Mouse (Mus musculus) MEL (cell line): ENCODE results near the gene Ccl25. TPM values are rescaled to one million over a fixed set of nuclear protein-coding genes. Genes with fewer than 3 reads are reported as not detected.

Experiments
- DNase-seq: peaks from one replicate; pipeline ENCODE4 v3.0.0; 2011; ENCODE audit warnings: low read depth, low spot score
- H3K27ac ChIP-seq: 2 replicates; pipeline ENCODE4 v1.5.1; 2012; ENCODE audit warnings: low read depth, mild to moderate bottlenecking, control low read depth, low read length, moderate library complexity; ENCODE audit not compliant: control insufficient read depth
- H3K27me3 ChIP-seq, 2 experiments: fragments of 150-350 bp in 1 of 2; sonication (generic) in 1 of 2; 2 replicates each; pipeline ENCODE4 v1.6.1; 2012; ENCODE audit warnings: low read length in 2 of 2, mild to moderate bottlenecking in 2 of 2, improper control_type of control experiment in 1 of 2, moderate library complexity in 1 of 2; ENCODE audit not compliant: insufficient read depth in 2 of 2, control insufficient read depth in 1 of 2
- H3K36me3 ChIP-seq, 2 experiments: 2 replicates each; pipeline ENCODE4 v1.6.1; 2012 to 2014; ENCODE audit warnings: low read length in 2 of 2, improper control_type of control experiment in 1 of 2, inconsistent platforms in 1 of 2, mild to moderate bottlenecking in 1 of 2; ENCODE audit not compliant: insufficient read depth in 2 of 2, control insufficient read depth in 1 of 2
- H3K4me1 ChIP-seq, 2 experiments: fragments of 150-350 bp in 1 of 2; sonication (generic) in 1 of 2; 2 replicates each; pipeline ENCODE4 v1.6.1; 2012; ENCODE audit warnings: low read length in 2 of 2, improper control_type of control experiment in 1 of 2, mild to moderate bottlenecking in 1 of 2; ENCODE audit not compliant: insufficient read depth in 2 of 2, control insufficient read depth in 1 of 2
- H3K4me3 ChIP-seq, 2 experiments: fragments of 150-350 bp in 1 of 2; sonication (generic) in 1 of 2; 2 replicates each; pipeline ENCODE4 v1.5.1; 2012; ENCODE audit warnings: low read depth in 2 of 2, low read length in 2 of 2, mild to moderate bottlenecking in 2 of 2, moderate library complexity in 2 of 2, control low read depth in 1 of 2, improper control_type of control experiment in 1 of 2; ENCODE audit not compliant: control insufficient read depth in 1 of 2, insufficient read depth in 1 of 2
- H3K79me2 ChIP-seq: 2 replicates; pipeline ENCODE4 v1.6.1; 2012; ENCODE audit warnings: mild to moderate bottlenecking, low read length, moderate library complexity; ENCODE audit not compliant: control insufficient read depth, poor library complexity, insufficient read depth
- H3K9ac ChIP-seq: 2 replicates; pipeline ENCODE4 v1.6.1; 2012; ENCODE audit warnings: low read depth, mild to moderate bottlenecking, control low read depth, low read length, moderate library complexity; ENCODE audit not compliant: control insufficient read depth, poor library complexity, severe bottlenecking
- H3K9me3 ChIP-seq: fragments of 150-350 bp; sonication (generic); replicated peaks from 2 replicates; pipeline ENCODE4 v1.6.1; 2012; ENCODE audit warnings: mild to moderate bottlenecking, low read length, improper control_type of control experiment, moderate library complexity; ENCODE audit not compliant: insufficient read depth
- BHLHE40 ChIP-seq: IDR thresholded peaks from 2 replicates; pipeline ENCODE4 v1.6.1; 2012; ENCODE audit warnings: low read depth, mild to moderate bottlenecking, inconsistent platforms, low read length, improper control_type of control experiment, borderline replicate concordance
- CTCF ChIP-seq, 3 experiments: IDR thresholded peaks in 2 of 3; conservative IDR thresholded peaks in 1 of 3; 2 replicates each; pipeline ENCODE4 v1.5.1; 2011 to 2012; ENCODE audit warnings: low read length in 3 of 3, low read depth in 2 of 3, mild to moderate bottlenecking in 2 of 3, improper control_type of control experiment in 1 of 3, inconsistent platforms in 1 of 3, mixed read lengths in 1 of 3, moderate library complexity in 1 of 3; ENCODE audit not compliant: control insufficient read depth in 1 of 3, insufficient read depth in 1 of 3, poor library complexity in 1 of 3, severe bottlenecking in 1 of 3
- ELF1 ChIP-seq: IDR thresholded peaks from 2 replicates; pipeline ENCODE4 v1.6.1; 2014; ENCODE audit warnings: low read depth, mild to moderate bottlenecking, inconsistent platforms, low read length, improper control_type of control experiment, moderate library complexity
- EP300 ChIP-seq, 2 experiments: IDR thresholded peaks; 2 replicates each; pipeline ENCODE4 v1.6.1; 2011; ENCODE audit warnings: improper control_type of control experiment in 2 of 2, low read length in 2 of 2, low read depth in 1 of 2, mild to moderate bottlenecking in 1 of 2
- ETS1 ChIP-seq: IDR thresholded peaks from 2 replicates; pipeline ENCODE4 v1.6.1; 2012; ENCODE audit warnings: low read depth, mild to moderate bottlenecking, inconsistent platforms, low read length, improper control_type of control experiment, moderate library complexity
- JUND ChIP-seq: IDR thresholded peaks from 2 replicates; pipeline ENCODE4 v1.6.1; 2011; ENCODE audit warnings: low read depth, mild to moderate bottlenecking, improper control_type of control experiment, low read length
- KAT2A ChIP-seq: conservative IDR thresholded peaks from 2 replicates; pipeline ENCODE4 v1.6.1; 2012; ENCODE audit warnings: low read depth, low read length, improper control_type of control experiment, inconsistent platforms
- MAZ ChIP-seq: IDR thresholded peaks from 2 replicates; pipeline ENCODE4 v1.6.1; 2012; ENCODE audit warnings: low read depth, mild to moderate bottlenecking, inconsistent platforms, low read length, improper control_type of control experiment
- MEF2A ChIP-seq: IDR thresholded peaks from 2 replicates; pipeline ENCODE4 v1.6.1; 2014; ENCODE audit warnings: low read depth, mild to moderate bottlenecking, inconsistent platforms, low read length, improper control_type of control experiment; ENCODE audit not compliant: poor library complexity, insufficient replicate concordance, severe bottlenecking; ENCODE audit errors: extremely low read depth
- MXI1 ChIP-seq: IDR thresholded peaks from 2 replicates; pipeline ENCODE4 v1.6.1; 2011; ENCODE audit warnings: mild to moderate bottlenecking, low read depth, low read length, improper control_type of control experiment
- NRF1 ChIP-seq: IDR thresholded peaks from 2 replicates; pipeline ENCODE4 v1.6.1; 2014; ENCODE audit warnings: low read depth, mild to moderate bottlenecking, inconsistent platforms, low read length, improper control_type of control experiment, moderate library complexity; ENCODE audit not compliant: poor library complexity, insufficient read depth, severe bottlenecking
- RAD21 ChIP-seq: IDR thresholded peaks from 2 replicates; pipeline ENCODE4 v1.6.1; 2011; ENCODE audit warnings: mild to moderate bottlenecking, low read depth, low read length, improper control_type of control experiment
- SIN3A ChIP-seq: IDR thresholded peaks from 2 replicates; pipeline ENCODE4 v1.6.1; 2012; ENCODE audit warnings: low read length, improper control_type of control experiment, inconsistent platforms
- SMC3 ChIP-seq: IDR thresholded peaks from 2 replicates; pipeline ENCODE4 v1.6.1; 2011; ENCODE audit warnings: low read depth, low read length, improper control_type of control experiment
- TBP ChIP-seq: IDR thresholded peaks from 2 replicates; pipeline ENCODE4 v1.8.0; 2011; ENCODE audit warnings: low read depth, low read length, improper control_type of control experiment
- TCF12 ChIP-seq: IDR thresholded peaks from 2 replicates; pipeline ENCODE4 v1.6.1; 2014; ENCODE audit warnings: low read depth, mild to moderate bottlenecking, inconsistent platforms, low read length, improper control_type of control experiment, moderate library complexity
- UBTF ChIP-seq: IDR thresholded peaks from 2 replicates; pipeline ENCODE4 v1.6.1; 2012; ENCODE audit warnings: low read depth, mild to moderate bottlenecking, inconsistent platforms, low read length, improper control_type of control experiment, moderate library complexity, borderline replicate concordance; ENCODE audit not compliant: insufficient read depth
- USF1 ChIP-seq: IDR thresholded peaks from 2 replicates; pipeline ENCODE4 v1.6.1; 2014; ENCODE audit warnings: low read depth, mild to moderate bottlenecking, inconsistent platforms, low read length, improper control_type of control experiment, moderate library complexity
- USF2 ChIP-seq, 2 experiments: IDR thresholded peaks; 2 replicates each; pipeline ENCODE4 v1.6.1; 2011 to 2012; ENCODE audit warnings: improper control_type of control experiment in 2 of 2, low read length in 2 of 2, borderline replicate concordance in 1 of 2, inconsistent platforms in 1 of 2, low read depth in 1 of 2, mild to moderate bottlenecking in 1 of 2; ENCODE audit not compliant: insufficient read depth in 1 of 2
- ZC3H11A ChIP-seq: IDR thresholded peaks from 2 replicates; pipeline ENCODE4 v1.6.1; 2012; ENCODE audit warnings: low read depth, mild to moderate bottlenecking, inconsistent platforms, low read length, improper control_type of control experiment
- ZKSCAN1 ChIP-seq: IDR thresholded peaks from 2 replicates; pipeline ENCODE4 v1.6.1; 2012; ENCODE audit warnings: low read depth, mild to moderate bottlenecking, inconsistent platforms, low read length, improper control_type of control experiment, moderate library complexity
- polyA plus RNA-seq, 2 experiments: library from polyadenylated mRNA; stranded (reverse) in 1 of 2; unstranded in 1 of 2; fragments of >175 nt in 1 of 2; fragments of >200 nt in 1 of 2; gene quantifications; 2 replicates each; pipeline versions ENCODE4 v1.2.1 to v1.2.4; 2012; ENCODE audit warnings: low replicate concordance in 2 of 2, low read depth in 1 of 2; ENCODE audit not compliant: insufficient read length in 2 of 2, insufficient read depth in 1 of 2, missing spikeins in 1 of 2
- total RNA-seq: library from RNA; depleted of rRNA; stranded (reverse); fragments of 300-350 nt; gene quantifications from 2 replicates; pipeline ENCODE4 v1.2.3, GENCODE M21; 2012

Gene Ccl25
- total and polyA plus RNA-seq, 3 experiments = 32.2 to 33.8 TPM; not detected in 1

- TF ChIP-seq SIN3A (no peak), TBP (no peak), CTCF (IDR thresholded peaks at IDR 0.05 in 2 of 3, conservative IDR thresholded peaks at IDR 0.05 in 1 of 3; ENCODE audit: control insufficient read depth in 1 of 3, insufficient read depth in 1 of 3, low read depth in 2 of 3, low read length in 3 of 3, poor library complexity in 1 of 3, severe bottlenecking in 1 of 3) (no peak), MAZ (no peak), NRF1 (no peak), KAT2A (no peak), USF2 (IDR thresholded peaks at IDR 0.05; ENCODE audit: borderline replicate concordance in 1 of 2, insufficient read depth in 1 of 2, low read depth in 1 of 2, low read length in 2 of 2) (no peak), EP300 (IDR thresholded peaks at IDR 0.05; ENCODE audit: low read depth in 1 of 2, low read length in 2 of 2) (no peak), MXI1 (no peak), ZC3H11A (no peak), MEF2A (no peak), BHLHE40 (no peak), RAD21 (no peak), ELF1 (no peak), JUND (no peak), USF1 (no peak), ZKSCAN1 (no peak), ETS1 (no peak)
- Histone ChIP-seq H3K27me3 (no peaks in the 10 kb centered on the region), H3K4me3 (no peak overlapping the region), H3K9me3 (no peaks in the 10 kb centered on the region), H3K4me1 (no peaks in the 10 kb centered on the region), H3K9ac (no peak overlapping the region), H3K36me3 (no peaks in the 10 kb centered on the region), H3K27ac (no peak overlapping the region), H3K79me2 (no peaks in the 10 kb centered on the region)
- DNase-seq = no peak
Observed at GRCm38 (mm10) chr8:4347661-4348060, 22.7 kb downstream of the Ccl25 start.

- Histone ChIP-seq H3K27ac (no peak overlapping the region), H3K4me1 (no peaks in the 10 kb centered on the region), H3K79me2 (no peaks in the 10 kb centered on the region), H3K9me3 (no peaks in the 10 kb centered on the region), H3K9ac (no peak overlapping the region), H3K27me3 (no peaks in the 10 kb centered on the region), H3K4me3 (no peak overlapping the region), H3K36me3 (no peaks in the 10 kb centered on the region)
- TF ChIP-seq TCF12 (no peak), UBTF (no peak), SMC3 (no peak), BHLHE40 (no peak)
- no peak for DNase-seq
Observed at GRCm38 (mm10) chr8:4348275-4348674, 23.3 kb downstream of the Ccl25 start.
